Mouse (Mus musculus): ENCODE measurements around the gene Dnajc6.

GRCm38 (mm10) chr4:101564746-101565417, 68.4 kb downstream of the Dnajc6 start:
- TF ChIP-seq CTCF (IDR thresholded peaks at IDR 0.05; ENCODE audit: extremely low read depth, insufficient read length, insufficient replicate concordance, low read depth, low read length) (no peak), POLR2A (IDR thresholded peaks at IDR 0.05; ENCODE audit: low read depth, low read length) (no peak)
